Mouse (Mus musculus): ENCODE measurements around the gene Gm10300. TPM values are rescaled to one million over a fixed set of nuclear protein-coding genes. Genes with fewer than 3 reads are reported as not detected.
A peak's percentile ranks its signal among the peaks of the same experiment; 100 is the strongest.

Gene Gm10300
- polyA plus RNA-seq, 1 experiment = not detected

- H3K27ac ChIP-seq (ENCODE audit: insufficient read depth, low read length) = no peak overlapping the region
- peak overlapping the region; percentile 50 for H3K4me3 ChIP-seq (ENCODE audit: insufficient read depth, low read length)
- TF ChIP-seq POLR2A (IDR thresholded peaks at IDR 0.05; ENCODE audit: low read depth, low read length) (no peak), CTCF (IDR thresholded peaks at IDR 0.05; ENCODE audit: borderline replicate concordance, insufficient read depth, low read length) (no peak)
- H3K4me1 ChIP-seq (ENCODE audit: control insufficient read depth, insufficient read depth, low read length) = no peaks in the 10 kb centered on the region
Observed at GRCm38 (mm10) chr4:132049549-132050200, 24.8 kb upstream of the Gm10300 start.

DNA sequence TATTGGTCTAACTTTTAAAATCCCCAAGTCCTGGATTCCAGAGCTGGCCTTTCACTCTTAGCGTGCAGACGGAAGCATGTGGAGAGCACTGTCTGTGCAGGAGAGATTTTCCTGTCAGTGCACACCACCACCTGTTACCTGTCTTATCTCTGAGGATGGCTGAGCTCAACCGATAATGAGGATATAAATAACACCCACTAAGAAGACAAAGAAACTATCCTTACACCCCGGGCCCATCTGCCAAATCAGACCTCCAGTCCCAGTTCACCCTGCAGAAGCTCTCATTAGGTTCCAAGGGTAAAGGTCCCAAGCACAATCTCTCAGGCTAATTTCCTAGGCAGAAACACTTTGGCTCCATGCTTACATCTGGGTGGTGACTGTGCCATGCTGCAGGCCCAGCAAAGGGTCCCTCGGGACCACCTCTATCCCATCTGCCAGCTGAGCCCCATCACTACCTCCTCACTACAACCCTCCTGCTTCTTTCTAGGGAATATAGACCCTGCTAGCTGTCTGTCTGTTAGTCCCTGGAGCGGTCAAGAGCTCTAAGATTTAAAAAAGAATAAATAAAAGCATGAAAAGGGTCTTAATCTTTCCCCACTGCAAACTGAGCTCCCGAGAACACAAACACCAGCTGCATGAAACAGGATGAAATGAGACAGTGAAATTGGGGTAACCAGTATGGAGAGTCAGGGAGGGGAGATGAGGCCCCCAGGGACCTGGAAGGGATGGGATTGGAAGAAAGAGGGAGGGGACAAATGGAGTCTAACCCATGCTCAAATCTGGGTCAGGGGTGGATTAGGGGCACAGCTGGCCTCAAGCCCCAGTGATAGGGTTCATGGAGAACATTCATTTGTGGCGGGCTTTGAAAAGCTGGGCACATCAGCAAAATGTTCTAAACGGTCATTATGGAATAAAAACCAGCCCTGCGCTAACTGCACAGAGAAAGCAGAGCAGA lies 22.9 kb upstream of the Gm10300 start:
- Histone ChIP-seq H3K27ac (ENCODE audit: insufficient read depth, low read length) (no peak overlapping the region), H3K4me3 (ENCODE audit: insufficient read depth, low read length) (no peak overlapping the region), H3K4me1 (ENCODE audit: control insufficient read depth, insufficient read depth, low read length) (no peaks in the 10 kb centered on the region)
- TF ChIP-seq POLR2A (IDR thresholded peaks at IDR 0.05; ENCODE audit: low read depth, low read length) (no peak), CTCF (IDR thresholded peaks at IDR 0.05; ENCODE audit: borderline replicate concordance, insufficient read depth, low read length) (no peak)

DNA sequence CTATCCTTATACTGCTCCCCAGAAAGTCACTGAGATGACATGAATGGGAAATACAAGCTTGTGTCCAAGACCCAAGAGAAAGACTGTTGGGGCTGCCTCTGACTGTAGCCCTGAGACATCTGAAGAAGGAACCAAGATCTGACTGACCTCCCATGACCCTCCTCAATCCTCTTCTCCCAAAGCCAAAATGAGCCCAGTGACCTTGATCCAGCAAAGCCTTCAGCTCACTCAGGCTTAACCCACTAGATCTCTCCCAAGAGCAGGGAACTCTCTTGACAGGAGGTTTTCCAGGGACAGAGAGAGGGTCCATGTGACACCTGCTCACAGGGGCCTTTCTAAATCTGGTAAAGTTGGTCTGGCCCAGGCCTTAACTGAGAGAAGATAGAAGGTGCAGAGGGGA lies 17.2 kb upstream of the Gm10300 start:
- TF ChIP-seq CTCF (IDR thresholded peaks at IDR 0.05; ENCODE audit: borderline replicate concordance, insufficient read depth, low read length) (no peak), POLR2A (IDR thresholded peaks at IDR 0.05; ENCODE audit: low read depth, low read length) (no peak)
- Histone ChIP-seq H3K4me1 (ENCODE audit: control insufficient read depth, insufficient read depth, low read length) (no peaks in the 10 kb centered on the region), H3K4me3 (ENCODE audit: insufficient read depth, low read length) (no peak overlapping the region), H3K27ac (ENCODE audit: insufficient read depth, low read length) (no peak overlapping the region)

GRCm38 (mm10) chr4:132059541-132059940 lies 15.0 kb upstream of the Gm10300 start:
- Histone ChIP-seq H3K4me3 (ENCODE audit: insufficient read depth, low read length) (no peak overlapping the region), H3K4me1 (ENCODE audit: control insufficient read depth, insufficient read depth, low read length) (no peaks in the 10 kb centered on the region), H3K27ac (ENCODE audit: insufficient read depth, low read length) (no peak overlapping the region)
- TF ChIP-seq CTCF (IDR thresholded peaks at IDR 0.05; ENCODE audit: borderline replicate concordance, insufficient read depth, low read length) = no peak
- TF ChIP-seq POLR2A (IDR thresholded peaks at IDR 0.05; ENCODE audit: low read depth, low read length) = no peak

DNA sequence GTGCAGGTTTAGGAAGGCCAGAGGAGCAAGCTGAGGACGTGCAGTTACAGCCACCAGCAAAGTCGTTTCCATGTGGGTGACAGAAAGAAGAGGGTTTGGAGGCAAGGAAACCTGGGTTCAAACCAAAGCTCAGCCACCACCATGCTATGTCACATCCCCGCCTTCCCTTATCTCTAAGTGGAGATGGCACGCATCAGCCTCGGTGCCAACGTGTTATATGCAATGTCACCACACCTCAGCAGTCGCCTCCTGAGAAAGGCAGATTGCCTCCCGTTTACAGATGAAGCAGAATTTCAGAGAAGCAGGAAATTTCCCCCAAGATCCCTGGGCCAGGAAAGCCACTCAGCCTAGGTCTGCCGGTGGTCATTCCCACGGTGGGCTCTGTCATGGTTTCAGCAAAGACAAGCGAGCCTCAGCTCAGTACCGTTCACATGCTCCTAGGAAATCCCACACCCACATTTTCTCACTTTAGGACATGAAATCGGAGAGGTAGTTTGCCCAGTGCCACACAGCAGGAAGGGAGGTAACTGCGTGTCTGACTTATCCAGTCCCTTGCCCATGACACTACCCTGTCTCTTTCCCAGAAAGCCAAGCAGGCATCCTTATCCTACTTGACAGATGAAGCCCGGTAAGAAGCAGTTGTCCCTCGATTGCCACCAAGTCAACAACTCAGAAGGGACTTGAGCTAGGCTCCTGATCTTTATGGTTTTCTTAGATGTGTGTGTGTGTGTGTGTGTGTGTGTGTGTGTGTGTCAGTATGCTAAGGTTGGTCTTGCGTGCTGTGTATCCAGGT lies 14.3 kb upstream of the Gm10300 start:
- H3K4me1 ChIP-seq (ENCODE audit: control insufficient read depth, insufficient read depth, low read length) = no peaks in the 10 kb centered on the region
- H3K4me3 ChIP-seq (ENCODE audit: insufficient read depth, low read length) = no peak overlapping the region
- TF ChIP-seq POLR2A (IDR thresholded peaks at IDR 0.05; ENCODE audit: low read depth, low read length) (no peak), CTCF (IDR thresholded peaks at IDR 0.05; ENCODE audit: borderline replicate concordance, insufficient read depth, low read length) (no peak)
- H3K27ac ChIP-seq (ENCODE audit: insufficient read depth, low read length) = no peak overlapping the region

DNA sequence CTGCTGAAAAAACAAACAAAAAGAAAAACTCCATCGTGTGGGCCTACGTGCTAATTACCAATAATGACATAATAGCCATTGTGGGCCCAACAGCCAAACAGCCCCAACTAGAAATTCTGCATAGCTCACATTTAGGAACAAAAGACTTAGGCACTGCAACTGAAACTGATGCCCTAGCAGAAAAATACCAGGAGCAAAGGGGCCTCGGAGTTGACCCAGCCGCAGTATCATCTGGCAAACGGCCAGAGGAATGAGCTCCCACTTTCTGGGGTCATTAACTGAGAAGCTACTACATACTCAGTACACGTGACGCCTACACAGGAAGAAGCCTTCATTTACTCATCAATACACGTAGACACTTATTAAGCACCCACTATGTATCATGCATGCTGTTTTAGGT lies 12.2 kb upstream of the Gm10300 start:
- H3K4me1 ChIP-seq (ENCODE audit: control insufficient read depth, insufficient read depth, low read length) = peaks cover 2% of the 10 kb centered on the region; the same call in 1 of the 2 replicates
- H3K4me3 ChIP-seq (ENCODE audit: insufficient read depth, low read length) = no peak overlapping the region
- H3K27ac ChIP-seq (ENCODE audit: insufficient read depth, low read length) = no peak overlapping the region
- TF ChIP-seq CTCF (IDR thresholded peaks at IDR 0.05; ENCODE audit: borderline replicate concordance, insufficient read depth, low read length) = no peak
- no peak for TF ChIP-seq POLR2A (IDR thresholded peaks at IDR 0.05; ENCODE audit: low read depth, low read length)

GRCm38 (mm10) chr4:132062934-132063884 lies 11.3 kb upstream of the Gm10300 start:
- no peak for TF ChIP-seq CTCF (IDR thresholded peaks at IDR 0.05; ENCODE audit: borderline replicate concordance, insufficient read depth, low read length)
- Histone ChIP-seq H3K4me3 (ENCODE audit: insufficient read depth, low read length) (no peak overlapping the region), H3K4me1 (ENCODE audit: control insufficient read depth, insufficient read depth, low read length) (peaks cover 2% of the 10 kb centered on the region; the same call in 1 of the 2 replicates), H3K27ac (ENCODE audit: insufficient read depth, low read length) (no peak overlapping the region)

DNA sequence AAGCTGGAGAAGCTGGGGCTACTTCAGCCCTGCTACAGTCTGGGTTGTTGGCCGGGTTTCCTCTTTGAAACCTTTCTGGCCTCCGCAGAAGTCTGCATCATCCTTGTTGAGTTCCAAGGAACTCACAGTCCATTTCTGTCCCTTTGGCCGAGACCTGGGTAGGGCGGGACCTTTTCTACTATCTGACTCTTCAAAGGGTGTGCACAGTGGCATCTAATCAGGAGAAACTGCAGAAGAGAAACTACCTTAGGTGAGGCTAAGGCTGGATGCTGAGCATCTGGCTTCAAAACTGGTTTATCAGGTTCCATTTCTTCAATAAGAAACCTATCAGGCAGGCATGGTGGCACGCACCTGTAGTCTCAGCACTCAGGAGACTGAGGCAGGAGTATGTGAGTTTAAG lies 9.9 kb upstream of the Gm10300 start:
- no peak overlapping the region for H3K27ac ChIP-seq (ENCODE audit: insufficient read depth, low read length)
- H3K4me1 ChIP-seq (ENCODE audit: control insufficient read depth, insufficient read depth, low read length) = peaks cover 2% of the 10 kb centered on the region; the same call in 1 of the 2 replicates
- no peak overlapping the region for H3K4me3 ChIP-seq (ENCODE audit: insufficient read depth, low read length)
- no peak for TF ChIP-seq POLR2A (IDR thresholded peaks at IDR 0.05; ENCODE audit: low read depth, low read length)
- TF ChIP-seq CTCF (IDR thresholded peaks at IDR 0.05; ENCODE audit: borderline replicate concordance, insufficient read depth, low read length) = no peak

Data from embryonic fibroblast, embryonic 13.5 days (primary cell).